Mouse (Mus musculus) spleen, adult 2 months (tissue): ENCODE data around the gene Stat1.

Source experiments
- CTCF ChIP-seq: fragments of 200-500 bp; IDR thresholded peaks from 2 replicates; pipeline ENCODE4 v1.5.1; 2011; ENCODE audit warnings: mild to moderate bottlenecking, inconsistent platforms; ENCODE audit not compliant: insufficient read depth, insufficient read length, insufficient replicate concordance; ENCODE audit errors: extremely low read depth
- POLR2A ChIP-seq: fragments of 200-500 bp; IDR thresholded peaks from 2 replicates; pipeline ENCODE4 v1.6.1; 2011; ENCODE audit warnings: low read depth, low read length, inconsistent platforms

GRCm38 (mm10) chr1:52140534-52140933, 21.3 kb downstream of the Stat1 start:
- TF ChIP-seq CTCF (no peak), POLR2A (no peak)
